Mouse (Mus musculus): Measurements from ENCODE around the gene Olfr628. TPM values are rescaled to one million over a fixed set of nuclear protein-coding genes. Genes with fewer than 3 reads are reported as not detected.

Olfr628 gene
- not detected for polyA plus RNA-seq (2014; fragmentation: Illumina TruSeq; extraction: RNeasy Lipid Tissue Mini Kit (QIAGEN cat#74804); ENCODE audit: low read depth, low replicate concordance)

GRCm38 (mm10) chr7:103730074-103730473, at the start of gene Olfr628:
TSS of gene Olfr628 (plus strand) at chr7:103730374.

DNA sequence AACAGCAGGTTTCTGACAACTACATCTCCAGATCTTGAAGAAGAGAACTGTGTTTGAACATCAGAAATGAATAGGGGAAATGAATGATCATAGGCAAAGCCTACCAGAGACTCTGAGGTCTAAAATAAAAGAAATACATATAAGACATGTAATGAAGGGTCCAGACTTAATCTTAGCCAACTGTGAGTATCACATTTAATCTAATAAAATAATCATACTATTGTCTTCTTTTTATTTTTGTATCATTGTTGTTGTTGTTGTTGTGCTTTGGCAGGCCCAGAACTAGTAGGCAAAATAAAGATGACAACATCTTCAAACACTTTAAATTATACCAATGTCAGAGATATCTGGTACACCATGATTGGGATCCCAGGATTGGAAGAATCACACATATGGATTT, 47.8 kb upstream of the Olfr628 start, which contains the start of gene Olfr625-ps1:
TSS of gene Olfr625-ps1 (plus strand) at position 301 of the 400 bp plus-strand sequence.

GRCm38 (mm10) chr7:103714371-103714770, 15.8 kb upstream of the Olfr628 start, which contains the start of gene Olfr243:
TSS of gene Olfr243 (plus strand) at chr7:103714671.

GRCm38 (mm10) chr7:103744843-103745242, 14.7 kb downstream of the Olfr628 start, which contains the start of gene Olfr629:
TSS of gene Olfr629 (minus strand) at chr7:103744943.

GRCm38 (mm10) chr7:103757233-103757632, 27.1 kb downstream of the Olfr628 start, which contains the start of gene Olfr630:
TSS of gene Olfr630 (minus strand) at chr7:103757333.

GRCm38 (mm10) chr7:103771494-103771893, 41.3 kb downstream of the Olfr628 start, which contains the start of gene Olfr69:
TSS of gene Olfr69 (minus strand) at chr7:103771594.

GRCm38 (mm10) chr7:103779598-103779997, 49.4 kb downstream of the Olfr628 start, which contains the start of gene Olfr68:
TSS of gene Olfr68 (minus strand) at chr7:103779698.

Other genes starting within 250 kb of the Olfr628 start
- gene Olfr609, start 232.3 kb upstream of the Olfr628 start, polyA plus RNA-seq (2014; fragmentation: Illumina TruSeq; extraction: RNeasy Lipid Tissue Mini Kit (QIAGEN cat#74804); ENCODE audit: low read depth, low replicate concordance): not detected
- not detected for gene Olfr610, start 218.3 kb upstream of the Olfr628 start, polyA plus RNA-seq (2014; fragmentation: Illumina TruSeq; extraction: RNeasy Lipid Tissue Mini Kit (QIAGEN cat#74804); ENCODE audit: low read depth, low replicate concordance)
- gene Olfr611, start 209.5 kb upstream of the Olfr628 start, polyA plus RNA-seq (2014; fragmentation: Illumina TruSeq; extraction: RNeasy Lipid Tissue Mini Kit (QIAGEN cat#74804); ENCODE audit: low read depth, low replicate concordance): not detected
- not detected for gene Olfr612, start 187.7 kb upstream of the Olfr628 start, polyA plus RNA-seq (2014; fragmentation: Illumina TruSeq; extraction: RNeasy Lipid Tissue Mini Kit (QIAGEN cat#74804); ENCODE audit: low read depth, low replicate concordance)
- gene Olfr613, start 182.3 kb upstream of the Olfr628 start, polyA plus RNA-seq (2014; fragmentation: Illumina TruSeq; extraction: RNeasy Lipid Tissue Mini Kit (QIAGEN cat#74804); ENCODE audit: low read depth, low replicate concordance): not detected
- not detected for gene Olfr615, start 174.3 kb upstream of the Olfr628 start, polyA plus RNA-seq (2014; fragmentation: Illumina TruSeq; extraction: RNeasy Lipid Tissue Mini Kit (QIAGEN cat#74804); ENCODE audit: low read depth, low replicate concordance)
- not detected for gene Olfr616, start 161.2 kb upstream of the Olfr628 start, polyA plus RNA-seq (2014; fragmentation: Illumina TruSeq; extraction: RNeasy Lipid Tissue Mini Kit (QIAGEN cat#74804); ENCODE audit: low read depth, low replicate concordance)
- gene Olfr617, start 157.3 kb upstream of the Olfr628 start, polyA plus RNA-seq (2014; fragmentation: Illumina TruSeq; extraction: RNeasy Lipid Tissue Mini Kit (QIAGEN cat#74804); ENCODE audit: low read depth, low replicate concordance): not detected
- not detected for gene Olfr618, start 140.3 kb upstream of the Olfr628 start, polyA plus RNA-seq (2014; fragmentation: Illumina TruSeq; extraction: RNeasy Lipid Tissue Mini Kit (QIAGEN cat#74804); ENCODE audit: low read depth, low replicate concordance)
- gene Olfr619, start 129.8 kb upstream of the Olfr628 start, polyA plus RNA-seq (2014; fragmentation: Illumina TruSeq; extraction: RNeasy Lipid Tissue Mini Kit (QIAGEN cat#74804); ENCODE audit: low read depth, low replicate concordance): not detected
- not detected for gene Olfr620, start 117.8 kb upstream of the Olfr628 start, polyA plus RNA-seq (2014; fragmentation: Illumina TruSeq; extraction: RNeasy Lipid Tissue Mini Kit (QIAGEN cat#74804); ENCODE audit: low read depth, low replicate concordance)
- gene Olfr622, start 87.7 kb upstream of the Olfr628 start, polyA plus RNA-seq (2014; fragmentation: Illumina TruSeq; extraction: RNeasy Lipid Tissue Mini Kit (QIAGEN cat#74804); ENCODE audit: low read depth, low replicate concordance): not detected
- not detected for gene Olfr623, start 66.7 kb upstream of the Olfr628 start, polyA plus RNA-seq (2014; fragmentation: Illumina TruSeq; extraction: RNeasy Lipid Tissue Mini Kit (QIAGEN cat#74804); ENCODE audit: low read depth, low replicate concordance)
- gene Olfr624, start 59.2 kb upstream of the Olfr628 start, polyA plus RNA-seq (2014; fragmentation: Illumina TruSeq; extraction: RNeasy Lipid Tissue Mini Kit (QIAGEN cat#74804); ENCODE audit: low read depth, low replicate concordance): 0.13 TPM
- gene Olfr625-ps1, start 47.7 kb upstream of the Olfr628 start, polyA plus RNA-seq (2014; fragmentation: Illumina TruSeq; extraction: RNeasy Lipid Tissue Mini Kit (QIAGEN cat#74804); ENCODE audit: low read depth, low replicate concordance): not detected
- not detected for gene Olfr243, start 15.7 kb upstream of the Olfr628 start, polyA plus RNA-seq (2014; fragmentation: Illumina TruSeq; extraction: RNeasy Lipid Tissue Mini Kit (QIAGEN cat#74804); ENCODE audit: low read depth, low replicate concordance)
- not detected for gene Olfr629, start 14.6 kb downstream of the Olfr628 start, polyA plus RNA-seq (2014; fragmentation: Illumina TruSeq; extraction: RNeasy Lipid Tissue Mini Kit (QIAGEN cat#74804); ENCODE audit: low read depth, low replicate concordance)
- gene Olfr630, start 27.0 kb downstream of the Olfr628 start, polyA plus RNA-seq (2014; fragmentation: Illumina TruSeq; extraction: RNeasy Lipid Tissue Mini Kit (QIAGEN cat#74804); ENCODE audit: low read depth, low replicate concordance): not detected
- not detected for gene Olfr69, start 41.2 kb downstream of the Olfr628 start, polyA plus RNA-seq (2014; fragmentation: Illumina TruSeq; extraction: RNeasy Lipid Tissue Mini Kit (QIAGEN cat#74804); ENCODE audit: low read depth, low replicate concordance)
- gene Olfr68, start 49.3 kb downstream of the Olfr628 start, polyA plus RNA-seq (2014; fragmentation: Illumina TruSeq; extraction: RNeasy Lipid Tissue Mini Kit (QIAGEN cat#74804); ENCODE audit: low read depth, low replicate concordance): not detected
- not detected for gene Olfr67, start 61.4 kb downstream of the Olfr628 start, polyA plus RNA-seq (2014; fragmentation: Illumina TruSeq; extraction: RNeasy Lipid Tissue Mini Kit (QIAGEN cat#74804); ENCODE audit: low read depth, low replicate concordance)
- 14.4 TPM for gene Hbb-bt, start 83.6 kb downstream of the Olfr628 start, polyA plus RNA-seq (2014; fragmentation: Illumina TruSeq; extraction: RNeasy Lipid Tissue Mini Kit (QIAGEN cat#74804); ENCODE audit: low read depth, low replicate concordance)
- gene Hbb-bs, start 97.7 kb downstream of the Olfr628 start, polyA plus RNA-seq (2014; fragmentation: Illumina TruSeq; extraction: RNeasy Lipid Tissue Mini Kit (QIAGEN cat#74804); ENCODE audit: low read depth, low replicate concordance): 131 TPM
- not detected for gene Hbb-bh2, start 110.1 kb downstream of the Olfr628 start, polyA plus RNA-seq (2014; fragmentation: Illumina TruSeq; extraction: RNeasy Lipid Tissue Mini Kit (QIAGEN cat#74804); ENCODE audit: low read depth, low replicate concordance)
- not detected for gene Hbb-bh1, start 112.8 kb downstream of the Olfr628 start, polyA plus RNA-seq (2014; fragmentation: Illumina TruSeq; extraction: RNeasy Lipid Tissue Mini Kit (QIAGEN cat#74804); ENCODE audit: low read depth, low replicate concordance)
- not detected for gene Hbb-y, start 122.8 kb downstream of the Olfr628 start, polyA plus RNA-seq (2014; fragmentation: Illumina TruSeq; extraction: RNeasy Lipid Tissue Mini Kit (QIAGEN cat#74804); ENCODE audit: low read depth, low replicate concordance)
- gene Olfr66, start 155.9 kb downstream of the Olfr628 start, polyA plus RNA-seq (2014; fragmentation: Illumina TruSeq; extraction: RNeasy Lipid Tissue Mini Kit (QIAGEN cat#74804); ENCODE audit: low read depth, low replicate concordance): not detected
- gene Olfr64, start 164.1 kb downstream of the Olfr628 start, polyA plus RNA-seq (2014; fragmentation: Illumina TruSeq; extraction: RNeasy Lipid Tissue Mini Kit (QIAGEN cat#74804); ENCODE audit: low read depth, low replicate concordance): not detected
- gene Olfr65, start 173.1 kb downstream of the Olfr628 start, polyA plus RNA-seq (2014; fragmentation: Illumina TruSeq; extraction: RNeasy Lipid Tissue Mini Kit (QIAGEN cat#74804); ENCODE audit: low read depth, low replicate concordance): not detected
- gene Olfr631, start 198.5 kb downstream of the Olfr628 start, polyA plus RNA-seq (2014; fragmentation: Illumina TruSeq; extraction: RNeasy Lipid Tissue Mini Kit (QIAGEN cat#74804); ENCODE audit: low read depth, low replicate concordance): not detected
- gene Olfr632, start 204.0 kb downstream of the Olfr628 start, polyA plus RNA-seq (2014; fragmentation: Illumina TruSeq; extraction: RNeasy Lipid Tissue Mini Kit (QIAGEN cat#74804); ENCODE audit: low read depth, low replicate concordance): not detected
- gene Olfr633, start 214.1 kb downstream of the Olfr628 start, polyA plus RNA-seq (2014; fragmentation: Illumina TruSeq; extraction: RNeasy Lipid Tissue Mini Kit (QIAGEN cat#74804); ENCODE audit: low read depth, low replicate concordance): not detected
- not detected for gene Olfr635, start 240.8 kb downstream of the Olfr628 start, polyA plus RNA-seq (2014; fragmentation: Illumina TruSeq; extraction: RNeasy Lipid Tissue Mini Kit (QIAGEN cat#74804); ENCODE audit: low read depth, low replicate concordance)